Mouse (Mus musculus) C2C12 (cell line): ENCODE measurements around the gene Sv2b. TPM values are rescaled to one million over a fixed set of nuclear protein-coding genes. Genes with fewer than 3 reads are reported as not detected.

Source experiments
- H3K27me3 ChIP-seq: one replicate; pipeline ENCODE4 v1.6.1; 2011; ENCODE audit not compliant: control insufficient read depth, insufficient read depth, insufficient read length
- H3K36me3 ChIP-seq: one replicate; pipeline ENCODE4 v1.6.1; 2011; ENCODE audit not compliant: control insufficient read depth, insufficient read depth
- H3K4me3 ChIP-seq: one replicate; pipeline ENCODE4 v1.5.1; 2011; ENCODE audit warnings: mild to moderate bottlenecking, control low read depth; ENCODE audit not compliant: poor library complexity, insufficient read depth, severe bottlenecking
- H3K79me2 ChIP-seq: one replicate; pipeline ENCODE4 v1.6.1; 2011; ENCODE audit not compliant: control insufficient read depth, insufficient read depth
- H3K79me3 ChIP-seq: one replicate; pipeline ENCODE4 v1.6.1; 2011; ENCODE audit warnings: low read depth, control low read depth
- H3ac ChIP-seq: one replicate; pipeline ENCODE3; 2011; ENCODE audit warnings: low read depth; ENCODE audit not compliant: control insufficient read depth, insufficient read length
- CEBPB ChIP-seq: IDR thresholded peaks from one replicate; pipeline ENCODE4 v1.6.1; 2011; ENCODE audit warnings: low read depth, mild to moderate bottlenecking, control low read depth, moderate library complexity
- CTCF ChIP-seq: IDR thresholded peaks from one replicate; pipeline ENCODE4 v1.5.1; 2011; ENCODE audit not compliant: control insufficient read depth, insufficient read depth, insufficient read length
- FOSL1 ChIP-seq: IDR thresholded peaks from one replicate; pipeline ENCODE4 v1.8.0; 2011; ENCODE audit warnings: mild to moderate bottlenecking, low read length; ENCODE audit not compliant: poor library complexity, insufficient read depth, severe bottlenecking
- MAX ChIP-seq: IDR thresholded peaks from one replicate; pipeline ENCODE4 v1.6.1; 2011; ENCODE audit warnings: mild to moderate bottlenecking, control low read depth
- MYOD1 ChIP-seq: IDR thresholded peaks from one replicate; pipeline ENCODE4 v1.6.1; 2011; ENCODE audit warnings: low read depth; ENCODE audit not compliant: control insufficient read depth, insufficient read length
- MYOG ChIP-seq: IDR thresholded peaks from one replicate; pipeline ENCODE4 v1.6.1; 2011; ENCODE audit not compliant: control insufficient read depth, insufficient read length; ENCODE audit errors: extremely low read depth
- USF1 ChIP-seq: IDR thresholded peaks from one replicate; pipeline ENCODE4 v1.6.1; 2011; ENCODE audit warnings: low read depth, mild to moderate bottlenecking, control low read depth, moderate library complexity
- polyA plus RNA-seq: library from polyadenylated mRNA; unstranded; fragments of >200 nt; fragmentation: generic; extraction: Trizol; gene quantifications from one replicate; pipeline ENCODE4 v1.2.1, GENCODE M21; 2012; ENCODE audit warnings: missing spikeins

Gene Sv2b
- polyA plus RNA-seq, 1 experiment, result 0.02 TPM

GRCm38 (mm10) chr7:75259945-75260344 lies 49.1 kb downstream of the Sv2b start:
- Histone ChIP-seq H3K79me2 (no peaks in the 10 kb centered on the region), H3K4me3 (no peak overlapping the region), H3K27me3 (no peaks in the 10 kb centered on the region), H3ac (no peak overlapping the region), H3K36me3 (no peaks in the 10 kb centered on the region), H3K79me3 (no peaks in the 10 kb centered on the region)
- TF ChIP-seq FOSL1, result no peak
- TF ChIP-seq MAX, result no peak
- TF ChIP-seq MYOD1, result no peak
- TF ChIP-seq USF1, result no peak
- TF ChIP-seq MYOG, result no peak
- TF ChIP-seq CEBPB, result no peak
- TF ChIP-seq CTCF, result no peak

DNA sequence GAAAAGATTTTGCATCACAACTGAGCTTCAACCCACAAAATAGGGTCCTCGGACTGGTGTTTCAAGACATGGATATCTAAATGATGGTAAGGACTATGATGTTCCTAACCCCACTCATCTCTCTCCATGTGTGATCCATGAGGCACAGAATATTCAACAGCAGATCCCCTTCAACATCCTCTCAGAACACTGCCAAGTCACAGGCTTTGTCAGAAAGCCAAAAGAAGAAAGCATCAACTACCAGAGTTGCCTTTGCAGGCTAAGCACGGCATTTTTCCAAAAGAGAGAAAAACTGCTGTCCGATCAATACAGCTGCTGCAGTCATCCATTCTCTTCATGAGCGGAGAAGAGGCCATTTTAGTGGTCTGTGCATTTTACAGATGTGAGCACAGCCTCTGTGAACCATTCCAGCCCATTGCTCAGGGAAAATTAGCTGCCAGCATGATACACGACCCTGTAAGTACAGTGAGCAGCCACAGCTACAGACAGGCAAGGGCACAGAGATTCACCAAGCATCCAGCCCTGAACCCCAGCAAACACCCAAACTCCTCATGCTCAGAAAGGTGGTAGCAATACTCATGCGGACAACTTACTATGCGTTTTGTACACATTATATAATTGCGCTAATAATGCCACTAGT lies 55.3 kb downstream of the Sv2b start:
- Histone ChIP-seq H3K79me2 (no peaks in the 10 kb centered on the region), H3K79me3 (no peaks in the 10 kb centered on the region), H3K4me3 (no peak overlapping the region), H3K27me3 (no peaks in the 10 kb centered on the region), H3ac (no peak overlapping the region), H3K36me3 (no peaks in the 10 kb centered on the region)
- TF ChIP-seq CTCF, result no peak
- no peak for TF ChIP-seq MYOD1
- TF ChIP-seq FOSL1, result no peak
- TF ChIP-seq MAX, result no peak

DNA sequence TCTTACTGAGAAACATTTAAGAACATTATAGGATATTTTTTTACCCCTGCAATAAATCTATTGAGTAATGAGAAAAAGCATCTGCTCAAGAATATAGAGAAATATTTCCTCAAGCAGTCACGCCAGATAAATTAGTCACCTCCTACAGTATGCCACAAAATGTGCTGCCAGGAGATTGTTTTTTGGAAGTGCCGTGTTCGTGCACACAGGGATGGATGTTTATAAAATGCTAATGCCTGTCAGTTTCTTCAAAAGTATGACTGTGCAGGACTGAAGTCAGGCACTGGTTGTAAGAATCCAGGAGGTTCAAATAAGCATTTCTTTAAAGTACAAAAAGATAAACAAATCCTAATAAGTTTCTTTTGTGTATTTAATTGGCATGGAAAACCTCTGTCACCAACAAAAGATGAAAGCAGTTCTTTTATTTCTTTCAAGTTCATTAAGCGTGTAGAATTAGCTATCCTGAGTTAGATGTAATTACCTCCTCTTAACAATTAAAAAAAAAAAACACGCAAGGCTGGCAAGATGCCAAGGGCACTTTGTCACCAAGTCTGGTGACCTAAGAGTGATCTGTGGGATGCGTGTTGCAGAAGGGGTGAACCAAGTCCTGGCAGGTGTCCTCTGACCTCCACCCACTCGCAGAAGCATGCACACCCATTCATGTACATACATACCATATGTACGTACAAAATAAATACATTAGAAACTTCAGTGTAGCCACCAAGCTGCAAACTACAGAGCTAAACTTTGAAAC lies 68.1 kb downstream of the Sv2b start:
- H3K27me3 ChIP-seq, result no peaks in the 10 kb centered on the region
- H3ac ChIP-seq, result no peak overlapping the region
- H3K4me3 ChIP-seq, result no peak overlapping the region
- H3K36me3 ChIP-seq, result no peaks in the 10 kb centered on the region
- no peaks in the 10 kb centered on the region for H3K79me3 ChIP-seq
- no peaks in the 10 kb centered on the region for H3K79me2 ChIP-seq
- TF ChIP-seq USF1, result no peak
- TF ChIP-seq FOSL1, result no peak
- TF ChIP-seq CEBPB, result no peak
- TF ChIP-seq MYOD1, result no peak

GRCm38 (mm10) chr7:75236386-75236785 lies 72.7 kb downstream of the Sv2b start:
- H3K27me3 ChIP-seq, result no peaks in the 10 kb centered on the region
- H3K4me3 ChIP-seq, result no peak overlapping the region
- no peaks in the 10 kb centered on the region for H3K36me3 ChIP-seq
- H3K79me2 ChIP-seq, result no peaks in the 10 kb centered on the region
- no peaks in the 10 kb centered on the region for H3K79me3 ChIP-seq
- no peak overlapping the region for H3ac ChIP-seq
- TF ChIP-seq CEBPB (peak; percentile 65), MYOG (no peak)

DNA sequence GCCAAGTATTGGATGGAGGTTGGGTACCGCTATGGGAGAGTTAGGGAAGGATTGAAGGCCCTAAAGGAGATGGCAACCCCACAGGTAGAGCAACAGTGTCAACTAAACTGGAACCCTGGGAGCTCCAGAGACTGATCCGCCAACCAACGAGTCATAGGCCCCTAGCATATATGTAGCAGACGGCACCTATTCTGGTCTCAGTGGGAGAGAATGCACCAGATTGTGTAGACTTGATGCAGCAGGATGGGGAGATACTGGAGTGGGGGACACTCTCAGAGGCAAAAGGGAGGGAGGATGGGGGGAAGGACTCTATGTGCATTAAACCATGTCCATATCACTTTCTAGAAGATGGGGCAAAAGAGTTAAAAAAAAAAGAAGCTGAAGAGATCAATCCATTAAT lies 84.9 kb downstream of the Sv2b start:
- Histone ChIP-seq H3K79me3 (no peaks in the 10 kb centered on the region), H3K27me3 (no peaks in the 10 kb centered on the region), H3K36me3 (no peaks in the 10 kb centered on the region), H3K4me3 (no peak overlapping the region), H3ac (no peak overlapping the region), H3K79me2 (no peaks in the 10 kb centered on the region)
- TF ChIP-seq MAX (no peak), CTCF (no peak), CEBPB (no peak), MYOD1 (no peak), FOSL1 (no peak), USF1 (no peak)

DNA sequence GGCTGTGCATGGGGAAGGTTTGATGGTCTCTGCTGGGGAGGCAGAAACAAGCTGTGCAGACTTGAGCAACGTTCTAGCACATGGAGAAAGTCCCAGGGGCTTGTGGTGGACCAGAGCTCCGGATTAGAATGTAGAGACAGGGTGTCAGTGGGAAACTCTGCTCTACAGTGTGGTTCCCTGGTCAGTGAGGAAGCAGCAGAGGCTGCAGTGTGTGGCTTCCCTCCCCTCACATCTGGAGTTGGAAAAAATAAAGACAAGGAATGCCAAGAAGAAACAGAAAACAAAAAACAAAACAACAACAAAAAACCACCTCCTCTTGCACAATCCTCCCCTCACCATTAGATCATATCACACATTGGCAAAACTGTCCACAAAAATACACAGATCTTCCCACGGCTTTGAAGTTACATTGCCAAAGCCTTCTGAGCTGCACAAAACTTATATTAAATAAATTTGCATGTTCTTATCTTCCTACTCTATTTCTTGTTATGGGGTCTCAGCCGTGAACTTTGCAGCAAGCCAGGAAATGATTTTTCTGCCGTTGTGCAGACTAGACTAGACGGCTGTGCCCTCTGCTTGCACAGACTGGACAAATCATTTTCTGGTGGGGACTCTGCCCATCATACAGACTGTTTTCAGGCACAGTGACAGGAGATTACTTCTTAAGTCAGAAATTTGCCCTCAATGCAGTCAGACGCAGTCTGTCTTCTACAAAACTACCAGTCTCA lies 86.2 kb downstream of the Sv2b start:
- Histone ChIP-seq H3ac (no peak overlapping the region), H3K79me2 (no peaks in the 10 kb centered on the region), H3K79me3 (no peaks in the 10 kb centered on the region), H3K4me3 (no peak overlapping the region), H3K36me3 (no peaks in the 10 kb centered on the region), H3K27me3 (no peaks in the 10 kb centered on the region)
- no peak for TF ChIP-seq CEBPB
- TF ChIP-seq MYOG, result no peak
- no peak for TF ChIP-seq MYOD1
- no peak for TF ChIP-seq FOSL1
- no peak for TF ChIP-seq USF1
- no peak for TF ChIP-seq CTCF
- no peak for TF ChIP-seq MAX
